Mouse (Mus musculus) CH12.LX (cell line): ENCODE results near the gene Btnl6. TPM values are rescaled to one million over a fixed set of nuclear protein-coding genes. Genes with fewer than 3 reads are reported as not detected.

Experiments used
- DNase-seq: peaks from one replicate; pipeline ENCODE4 v3.0.0-alpha.2; 2013; ENCODE audit errors: extremely low read depth
- H3K27ac ChIP-seq: 2 replicates; pipeline ENCODE4 v1.5.1; 2012; ENCODE audit warnings: low read depth, mild to moderate bottlenecking, control low read depth, moderate library complexity; ENCODE audit not compliant: insufficient read depth
- H3K27me3 ChIP-seq: replicated peaks from 2 replicates; pipeline ENCODE3; 2012; ENCODE audit warnings: inconsistent platforms
- H3K36me3 ChIP-seq, 2 experiments: replicated peaks in 1 of 2; 2 replicates each; pipeline versions ENCODE3 to v1.6.1; 2012; ENCODE audit warnings: inconsistent platforms in 1 of 2, low read length in 1 of 2, mild to moderate bottlenecking in 1 of 2, mixed read lengths in 1 of 2, moderate library complexity in 1 of 2; ENCODE audit not compliant: control insufficient read depth in 1 of 2, insufficient read depth in 1 of 2
- H3K4me1 ChIP-seq, 2 experiments: 2 replicates each; pipeline ENCODE4 v1.6.1; 2012; ENCODE audit warnings: inconsistent platforms in 1 of 2, moderate library complexity in 1 of 2; ENCODE audit not compliant: insufficient read depth in 2 of 2, control insufficient read depth in 1 of 2
- H3K4me2 ChIP-seq: 2 replicates; pipeline ENCODE4 v1.6.1; 2012; ENCODE audit warnings: low read depth, mild to moderate bottlenecking, control low read depth; ENCODE audit not compliant: poor library complexity, insufficient read depth, severe bottlenecking
- H3K4me3 ChIP-seq, 3 experiments: fragments of 150-350 bp in 1 of 3; sonication (generic) in 1 of 3; replicated peaks in 1 of 3; 2 replicates each; pipeline versions ENCODE3 to v1.5.1; 2011 to 2012; ENCODE audit warnings: low read depth in 2 of 3, low read length in 2 of 3, mild to moderate bottlenecking in 2 of 3, moderate library complexity in 2 of 3, control low read depth in 1 of 3, improper control_type of control experiment in 1 of 3, inconsistent platforms in 1 of 3, mixed read lengths in 1 of 3; ENCODE audit not compliant: poor library complexity in 1 of 3
- H3K79me2 ChIP-seq: replicated peaks from 2 replicates; pipeline ENCODE4 v1.6.1; 2012; ENCODE audit warnings: mild to moderate bottlenecking, moderate library complexity; ENCODE audit not compliant: control insufficient read depth, poor library complexity, insufficient read depth, severe bottlenecking; ENCODE audit errors: extremely low read depth
- H3K9ac ChIP-seq: 2 replicates; pipeline ENCODE4 v1.6.1; 2012; ENCODE audit warnings: low read depth, mild to moderate bottlenecking, control low read depth, moderate library complexity; ENCODE audit not compliant: insufficient read depth
- H3K9me3 ChIP-seq: replicated peaks from 2 replicates; pipeline ENCODE3; 2012; ENCODE audit warnings: low read length, inconsistent platforms, mixed read lengths
- BHLHE40 ChIP-seq: IDR thresholded peaks from 2 replicates; pipeline ENCODE4 v1.6.1; 2011; ENCODE audit warnings: mild to moderate bottlenecking, low read depth, low read length, improper control_type of control experiment
- CHD2 ChIP-seq: IDR thresholded peaks from 2 replicates; pipeline ENCODE4 v1.6.1; 2011; ENCODE audit warnings: low read length, improper control_type of control experiment
- E2F4 ChIP-seq: IDR thresholded peaks from 2 replicates; pipeline ENCODE4 v1.6.1; 2011; ENCODE audit warnings: low read depth, low read length, improper control_type of control experiment; ENCODE audit not compliant: insufficient replicate concordance
- ETS1 ChIP-seq: conservative IDR thresholded peaks from 2 replicates; pipeline ENCODE4 v1.6.1; 2012; ENCODE audit warnings: low read depth, mild to moderate bottlenecking, inconsistent platforms, low read length, improper control_type of control experiment, moderate library complexity
- HCFC1 ChIP-seq: IDR thresholded peaks from 2 replicates; pipeline ENCODE4 v1.6.1; 2012; ENCODE audit warnings: low read depth, mild to moderate bottlenecking, inconsistent platforms, low read length, improper control_type of control experiment
- IRF4 ChIP-seq: IDR thresholded peaks from 2 replicates; pipeline ENCODE4 v1.6.1; 2014; ENCODE audit warnings: low read depth, mild to moderate bottlenecking, inconsistent platforms, low read length, improper control_type of control experiment
- JUND ChIP-seq: conservative IDR thresholded peaks from 2 replicates; pipeline ENCODE4 v1.6.1; 2011; ENCODE audit warnings: low read depth, low read length, improper control_type of control experiment
- MAX ChIP-seq: IDR thresholded peaks from 2 replicates; pipeline ENCODE4 v1.6.1; 2011; ENCODE audit warnings: low read length, improper control_type of control experiment
- MEF2A ChIP-seq: IDR thresholded peaks from 2 replicates; pipeline ENCODE4 v1.6.1; 2014; ENCODE audit warnings: low read depth, mild to moderate bottlenecking, inconsistent platforms, low read length, improper control_type of control experiment, borderline replicate concordance
- MYC ChIP-seq: IDR thresholded peaks from 2 replicates; pipeline ENCODE4 v1.6.1; 2011; ENCODE audit warnings: low read depth, mild to moderate bottlenecking, improper control_type of control experiment, low read length
- NELFE ChIP-seq: IDR thresholded peaks from 2 replicates; pipeline ENCODE4 v1.6.1; 2011; ENCODE audit warnings: low read depth, low read length, improper control_type of control experiment
- NRF1 ChIP-seq: IDR thresholded peaks from 2 replicates; pipeline ENCODE4 v1.6.1; 2014; ENCODE audit warnings: low read depth, mild to moderate bottlenecking, inconsistent platforms, low read length, improper control_type of control experiment, moderate library complexity
- PAX5 ChIP-seq: IDR thresholded peaks from 2 replicates; pipeline ENCODE4 v1.6.1; 2012; ENCODE audit warnings: low read length, inconsistent platforms, mixed read lengths
- POLR2A ChIP-seq: IDR thresholded peaks from 2 replicates; pipeline ENCODE4 v1.6.1; 2011; ENCODE audit warnings: low read depth, mild to moderate bottlenecking, improper control_type of control experiment, low read length
- RAD21 ChIP-seq: IDR thresholded peaks from 2 replicates; pipeline ENCODE4 v1.6.1; 2011; ENCODE audit warnings: low read depth, mild to moderate bottlenecking, low read length, improper control_type of control experiment, moderate library complexity
- RCOR1 ChIP-seq: conservative IDR thresholded peaks from 2 replicates; pipeline ENCODE4 v1.6.1; 2012; ENCODE audit warnings: low read depth, mild to moderate bottlenecking, inconsistent platforms, low read length, improper control_type of control experiment
- SIN3A ChIP-seq: IDR thresholded peaks from 2 replicates; pipeline ENCODE4 v1.6.1; 2012; ENCODE audit warnings: low read length, improper control_type of control experiment, inconsistent platforms
- SMC3 ChIP-seq: IDR thresholded peaks from 2 replicates; pipeline ENCODE4 v1.6.1; 2011; ENCODE audit warnings: low read depth, low read length, improper control_type of control experiment
- TBP ChIP-seq: conservative IDR thresholded peaks from 2 replicates; pipeline ENCODE4 v1.6.1; 2011; ENCODE audit warnings: low read depth, low read length, improper control_type of control experiment
- UBTF ChIP-seq: IDR thresholded peaks from 2 replicates; pipeline ENCODE4 v1.6.1; 2012; ENCODE audit warnings: low read depth, mild to moderate bottlenecking, inconsistent platforms, low read length, improper control_type of control experiment, moderate library complexity
- USF1 ChIP-seq: IDR thresholded peaks from 2 replicates; pipeline ENCODE4 v1.6.1; 2014; ENCODE audit warnings: low read depth, mild to moderate bottlenecking, inconsistent platforms, low read length, improper control_type of control experiment
- USF2 ChIP-seq: conservative IDR thresholded peaks from 2 replicates; pipeline ENCODE4 v1.6.1; 2011; ENCODE audit warnings: low read depth, low read length, improper control_type of control experiment
- ZMIZ1 ChIP-seq: IDR thresholded peaks from 2 replicates; pipeline ENCODE4 v1.6.1; 2012; ENCODE audit warnings: low read depth, mild to moderate bottlenecking, inconsistent platforms, low read length, improper control_type of control experiment
- ZNF384 ChIP-seq: IDR thresholded peaks from 2 replicates; pipeline ENCODE4 v1.6.1; 2012; ENCODE audit warnings: low read depth, low read length, improper control_type of control experiment, inconsistent platforms
- dilution Hi-C: fragments of 300-500 bp; cut with MboI; formaldehyde crosslinking; loops from 2 replicates; pipeline ENCODE4 v1.14.3; 2020; ENCODE audit warnings: low sequenced_read_pairs; ENCODE audit not compliant: extremely low pct_unique_long_range_greater_than_20kb, extremely low pct_ligation_motif_present
- in situ Hi-C: fragments of 300-500 bp; cut with MboI; formaldehyde crosslinking; loops from 3 replicates; pipeline ENCODE4 v1.14.3; 2019; ENCODE audit warnings: low sequenced_read_pairs, low pct_ligation_motif_present, low pct_unique_long_range_greater_than_20kb, mixed read lengths
- polyA plus RNA-seq: library from polyadenylated mRNA; unstranded; fragments of >175 nt; gene quantifications from 2 replicates; pipeline ENCODE4 v1.2.1, GENCODE M21; 2012; ENCODE audit warnings: low read depth; ENCODE audit not compliant: insufficient read length
- total RNA-seq, 2 experiments: library from RNA; depleted of rRNA; stranded (reverse); fragments of 300-350 nt in 1 of 2; fragments of >200 nt in 1 of 2; gene quantifications; 2 replicates each; pipeline ENCODE4 v1.2.3; 2012 to 2014

Btnl6 gene
- total and polyA plus RNA-seq, 3 experiments: not detected

GRCm38 (mm10) chr17:34562595-34562994 lies 45.4 kb upstream of the Btnl6 start:
- TF ChIP-seq ETS1 (no peak), SIN3A (no peak), RAD21 (no peak), CHD2 (no peak), POLR2A (no peak), MEF2A (no peak), USF2 (no peak), MAX (no peak), E2F4 (no peak), JUND (no peak), BHLHE40 (no peak), IRF4 (no peak), SMC3 (no peak), USF1 (no peak), NELFE (no peak), MYC (no peak), PAX5 (no peak), TBP (no peak), ZMIZ1 (no peak), ZNF384 (no peak)
- H3K4me3 ChIP-seq: no peak overlapping the region
- H3K4me2 ChIP-seq: no peak overlapping the region
- dilution Hi-C loops (no loop called here), in situ Hi-C loops (no loop called here)
- peaks cover 0 to 3% of the 10 kb centered on the region in 2 experiments for H3K36me3 ChIP-seq
- H3K9me3 ChIP-seq: peaks cover 10% of the 10 kb centered on the region
- no peak for DNase-seq
- no peak overlapping the region for H3K9ac ChIP-seq
- peaks cover 42% of the 10 kb centered on the region for H3K27me3 ChIP-seq
- peaks cover 0 to 9% of the 10 kb centered on the region in 2 experiments; a peak in 2 of 4 replicates for H3K4me1 ChIP-seq
- no peaks in the 10 kb centered on the region for H3K79me2 ChIP-seq
- H3K27ac ChIP-seq: no peak overlapping the region

- H3K9ac ChIP-seq: no peak overlapping the region
- H3K9me3 ChIP-seq: peaks cover 8% of the 10 kb centered on the region
- no peaks in the 10 kb centered on the region for H3K79me2 ChIP-seq
- peaks cover 0 to 17% of the 10 kb centered on the region in 2 experiments for H3K36me3 ChIP-seq
- TF ChIP-seq NRF1 (peak; percentile 37; the same call in 1 of the 2 replicates), PAX5 (no peak), HCFC1 (no peak), UBTF (no peak), RCOR1 (no peak)
- dilution Hi-C loops: no loop called here
- H3K4me3 ChIP-seq: no peak overlapping the region
- H3K27ac ChIP-seq: no peak overlapping the region
- peak; percentile 54 for DNase-seq
- H3K4me2 ChIP-seq: peak overlapping the region; percentile 60
- H3K27me3 ChIP-seq: peaks cover 28% of the 10 kb centered on the region
- peaks cover 0 to 9% of the 10 kb centered on the region in 2 experiments; a peak in 2 of 4 replicates for H3K4me1 ChIP-seq
- in situ Hi-C loops: no loop called here
These were observed 44.0 kb upstream of the Btnl6 start for GRCm38 (mm10) chr17:34561200-34561599.
